Mouse (Mus musculus): ENCODE measurements at regions not wholly inside any gene's neighbourhood (a gene's known extent, or its start where the extent isn't known, plus 50 kb on each side); places are given as distances from the start of the nearest gene placed in this dataset.

DNA sequence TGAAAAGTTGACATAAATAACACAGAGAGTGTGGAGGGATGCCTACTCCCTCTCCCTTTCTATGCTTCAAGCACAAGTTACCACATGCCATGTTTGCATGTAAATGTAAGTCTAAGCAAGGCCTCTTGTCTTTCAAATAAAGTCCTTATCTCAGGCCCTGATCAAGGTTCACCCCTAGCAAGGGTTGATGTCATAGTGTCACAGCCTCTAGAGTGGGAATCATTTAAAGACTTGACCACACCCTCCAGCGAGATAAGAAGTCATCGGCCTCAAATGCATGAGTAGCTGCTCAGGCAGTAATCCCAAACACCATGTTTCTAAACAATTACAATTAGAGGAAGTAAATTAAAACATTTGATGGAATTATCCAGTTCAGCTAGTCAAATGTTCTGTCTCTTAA, 280.5 kb upstream of the Nr3c2 start:
- no peaks in the 10 kb centered on the region for H3K9me3 ChIP-seq (replicated peaks; ENCODE audit: insufficient read depth, low read length)
- TF ChIP-seq KAT2A (conservative IDR thresholded peaks at IDR 0.05; ENCODE audit: low read depth, low read length) (no peak), JUND (IDR thresholded peaks at IDR 0.05; ENCODE audit: low read depth, low read length) (no peak), MXI1 (IDR thresholded peaks at IDR 0.05; ENCODE audit: low read depth, low read length) (no peak), BHLHE40 (IDR thresholded peaks at IDR 0.05; ENCODE audit: borderline replicate concordance, low read depth, low read length) (no peak), MAFK (IDR thresholded peaks at IDR 0.05; ENCODE audit: borderline replicate concordance, low read depth, low read length) (no peak), CHD2 (IDR thresholded peaks at IDR 0.05; ENCODE audit: low read length) (no peak), ZC3H11A (IDR thresholded peaks at IDR 0.05; ENCODE audit: low read depth, low read length) (no peak), TAL1 (IDR thresholded peaks at IDR 0.05; ENCODE audit: low read length) (no peak), RCOR1 (IDR thresholded peaks at IDR 0.05; ENCODE audit: low read depth, low read length) (no peak), MAX (IDR thresholded peaks at IDR 0.05; ENCODE audit: low read length) (no peak), ETS1 (IDR thresholded peaks at IDR 0.05; ENCODE audit: low read depth, low read length) (no peak), USF2 (IDR thresholded peaks at IDR 0.05; ENCODE audit: borderline replicate concordance in 1 of 2, insufficient read depth in 1 of 2, low read depth in 1 of 2, low read length in 2 of 2) (no peak), NELFE (IDR thresholded peaks at IDR 0.05; ENCODE audit: low read depth, low read length) (no peak), MEF2A (IDR thresholded peaks at IDR 0.05; ENCODE audit: extremely low read depth, insufficient replicate concordance, low read depth, low read length, poor library complexity, severe bottlenecking) (no peak), RAD21 (IDR thresholded peaks at IDR 0.05; ENCODE audit: low read depth, low read length) (no peak), TBP (IDR thresholded peaks at IDR 0.05; ENCODE audit: low read depth, low read length) (no peak)
- no peaks in the 10 kb centered on the region for H3K4me1 ChIP-seq (ENCODE audit: control insufficient read depth in 1 of 2, insufficient read depth in 2 of 2, low read length in 2 of 2)
- no peak overlapping the region for H3K27ac ChIP-seq (ENCODE audit: control insufficient read depth, low read depth, low read length)
- H3K27me3 ChIP-seq (ENCODE audit: control insufficient read depth in 1 of 2, insufficient read depth in 2 of 2, low read length in 2 of 2): no peaks in the 10 kb centered on the region
- no peaks in the 10 kb centered on the region for H3K36me3 ChIP-seq (ENCODE audit: control insufficient read depth in 1 of 2, insufficient read depth in 2 of 2, low read length in 2 of 2)
- no peak overlapping the region for H3K4me3 ChIP-seq (ENCODE audit: control insufficient read depth in 1 of 2, insufficient read depth in 1 of 2, low read depth in 2 of 2, low read length in 2 of 2)
- H3K79me2 ChIP-seq (ENCODE audit: control insufficient read depth, insufficient read depth, low read length, poor library complexity): no peaks in the 10 kb centered on the region
- DNase-seq (ENCODE audit: low read depth, low spot score): no peak
- H3K9ac ChIP-seq (ENCODE audit: control insufficient read depth, low read depth, low read length, poor library complexity, severe bottlenecking): no peak overlapping the region

DNA sequence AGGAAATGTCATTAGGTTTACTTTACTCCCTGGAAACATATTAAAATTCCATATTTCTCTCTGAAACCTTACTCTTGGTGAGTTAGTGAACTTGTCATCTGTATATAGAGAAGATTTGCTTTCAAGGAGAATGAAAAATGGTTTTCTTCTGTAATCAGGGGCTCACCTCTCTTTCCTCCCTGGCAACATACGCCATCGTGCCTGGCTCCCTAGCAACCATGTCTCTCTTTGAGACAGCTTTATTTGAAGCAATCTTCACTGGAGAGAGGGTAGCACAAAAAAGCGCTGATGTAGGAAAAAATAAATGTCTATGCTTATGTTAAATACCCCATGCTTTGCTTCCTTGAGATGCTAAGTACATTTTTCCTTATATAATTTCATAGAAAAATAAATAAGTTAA, 278.4 kb upstream of the Nr3c2 start:
- H3K4me1 ChIP-seq (ENCODE audit: control insufficient read depth in 1 of 2, insufficient read depth in 2 of 2, low read length in 2 of 2): no peaks in the 10 kb centered on the region
- no peaks in the 10 kb centered on the region for H3K27me3 ChIP-seq (ENCODE audit: control insufficient read depth in 1 of 2, insufficient read depth in 2 of 2, low read length in 2 of 2)
- H3K27ac ChIP-seq (ENCODE audit: control insufficient read depth, low read depth, low read length): no peak overlapping the region
- no peaks in the 10 kb centered on the region for H3K79me2 ChIP-seq (ENCODE audit: control insufficient read depth, insufficient read depth, low read length, poor library complexity)
- DNase-seq (ENCODE audit: low read depth, low spot score): no peak
- H3K9me3 ChIP-seq (replicated peaks; ENCODE audit: insufficient read depth, low read length): no peaks in the 10 kb centered on the region
- TF ChIP-seq MAX (IDR thresholded peaks at IDR 0.05; ENCODE audit: low read length) (no peak), POLR2A (IDR thresholded peaks at IDR 0.05; ENCODE audit: control insufficient read depth in 1 of 2, insufficient read depth in 1 of 2, low read depth in 1 of 2, low read length in 2 of 2, poor library complexity in 1 of 2) (no peak), EP300 (IDR thresholded peaks at IDR 0.05; ENCODE audit: low read depth in 1 of 2, low read length in 2 of 2) (no peak), SIN3A (IDR thresholded peaks at IDR 0.05; ENCODE audit: low read length) (no peak), GATA1 (IDR thresholded peaks at IDR 0.05; ENCODE audit: low read depth, low read length) (no peak), NELFE (IDR thresholded peaks at IDR 0.05; ENCODE audit: low read depth, low read length) (no peak), ZNF384 (IDR thresholded peaks at IDR 0.05; ENCODE audit: low read depth, low read length) (no peak), KAT2A (conservative IDR thresholded peaks at IDR 0.05; ENCODE audit: low read depth, low read length) (no peak), NRF1 (IDR thresholded peaks at IDR 0.05; ENCODE audit: insufficient read depth, low read depth, low read length, poor library complexity, severe bottlenecking) (no peak), USF2 (IDR thresholded peaks at IDR 0.05; ENCODE audit: borderline replicate concordance in 1 of 2, insufficient read depth in 1 of 2, low read depth in 1 of 2, low read length in 2 of 2) (no peak), HCFC1 (IDR thresholded peaks at IDR 0.05; ENCODE audit: low read depth, low read length) (no peak), RCOR1 (IDR thresholded peaks at IDR 0.05; ENCODE audit: low read depth, low read length) (no peak), MEF2A (IDR thresholded peaks at IDR 0.05; ENCODE audit: extremely low read depth, insufficient replicate concordance, low read depth, low read length, poor library complexity, severe bottlenecking) (no peak), ZKSCAN1 (IDR thresholded peaks at IDR 0.05; ENCODE audit: low read depth, low read length) (no peak)
- H3K4me3 ChIP-seq (ENCODE audit: control insufficient read depth in 1 of 2, insufficient read depth in 1 of 2, low read depth in 2 of 2, low read length in 2 of 2): no peak overlapping the region
- no peaks in the 10 kb centered on the region for H3K36me3 ChIP-seq (ENCODE audit: control insufficient read depth in 1 of 2, insufficient read depth in 2 of 2, low read length in 2 of 2)
- H3K9ac ChIP-seq (ENCODE audit: control insufficient read depth, low read depth, low read length, poor library complexity, severe bottlenecking): no peak overlapping the region

Measured in MEL (cell line).